Mouse (Mus musculus) embryonic facial prominence, embryonic 11.5 days (tissue): ENCODE measurements around the gene Fam189b. TPM values are rescaled to one million over a fixed set of nuclear protein-coding genes. Genes with fewer than 3 reads are reported as not detected.

Source experiments
- ATAC-seq: fragments of 200-750 bp; cut with Nextera tagmentation; replicated peaks from 2 replicates; pipeline ENCODE4 v1.8.0; 2017; ENCODE audit warnings: low read depth; ENCODE audit not compliant: insufficient number of reproducible peaks, low FRiP score, low TSS enrichment
- DNase-seq: peaks from one replicate; pipeline ENCODE4 v3.0.0-alpha.2; 2015; ENCODE audit warnings: low spot score
- H3K27ac ChIP-seq: fragments of 300-500 bp; sonication (generic); replicated peaks from 2 replicates; pipeline ENCODE4 v1.5.1; 2014; ENCODE audit warnings: mild to moderate bottlenecking, low read depth, low read length, control low read depth
- H3K27me3 ChIP-seq: fragments of 300-500 bp; sonication (generic); 2 replicates; pipeline ENCODE4 v1.6.1; 2014; ENCODE audit warnings: mild to moderate bottlenecking, low read length, moderate library complexity, mixed read lengths; ENCODE audit not compliant: control insufficient read depth, insufficient read depth
- H3K36me3 ChIP-seq: fragments of 300-500 bp; sonication (generic); replicated peaks from 2 replicates; pipeline ENCODE4 v1.6.1; 2014; ENCODE audit warnings: low read depth, mild to moderate bottlenecking, low read length, moderate library complexity, mixed read lengths; ENCODE audit not compliant: control insufficient read depth, insufficient read depth
- H3K4me1 ChIP-seq: fragments of 300-500 bp; sonication (generic); 2 replicates; pipeline ENCODE4 v1.6.1; 2014; ENCODE audit warnings: low read length, mixed read lengths; ENCODE audit not compliant: control insufficient read depth, insufficient read depth
- H3K4me2 ChIP-seq: fragments of 300-500 bp; sonication (generic); 2 replicates; pipeline ENCODE4 v1.6.1; 2014; ENCODE audit warnings: low read depth, mild to moderate bottlenecking, control low read depth, low read length, moderate library complexity
- H3K4me3 ChIP-seq: fragments of 300-500 bp; sonication (generic); 2 replicates; pipeline ENCODE4 v1.5.1; 2014; ENCODE audit warnings: low read depth, low read length, control low read depth
- H3K9ac ChIP-seq: fragments of 300-500 bp; sonication (generic); replicated peaks from 2 replicates; pipeline ENCODE4 v1.6.1; 2014; ENCODE audit warnings: mild to moderate bottlenecking, control low read depth, low read length
- H3K9me3 ChIP-seq: fragments of 300-500 bp; sonication (generic); replicated peaks from 2 replicates; pipeline ENCODE4 v1.6.1; 2016; ENCODE audit warnings: mild to moderate bottlenecking, low read length, inconsistent platforms, mixed read lengths; ENCODE audit not compliant: control insufficient read depth
- WGBS: fragments of 180-500 bp; shearing (Covaris S2); extraction: QIAGEN DNeasy Blood & Tissue Kit; methylation state at CpG from one replicate; pipeline ENCODE4 v1.1.7; 2014; 5-methylcytosine and 5-hydroxymethylcytosine counted together
- polyA plus RNA-seq: library from polyadenylated mRNA; unstranded; fragments of >200 nt; fragmentation: Nextera tagmentation; extraction: Ambion mirVana; gene quantifications from 2 replicates; pipeline ENCODE4 v1.2.1, GENCODE M21; 2014

Fam189b gene
- polyA plus RNA-seq, 1 experiment from 2014 or later = 15.3 TPM

GRCm38 (mm10) chr3:89218271-89218670 lies 35.3 kb downstream of the Fam189b start:
- Histone ChIP-seq H3K36me3 (no peaks in the 10 kb centered on the region; the same call in 1 of the 2 replicates), H3K4me3 (no peak overlapping the region), H3K27ac (no peak overlapping the region), H3K4me2 (no peak overlapping the region), H3K27me3 (no peaks in the 10 kb centered on the region), H3K4me1 (peaks cover 3% of the 10 kb centered on the region), H3K9me3 (no peaks in the 10 kb centered on the region), H3K9ac (no peak overlapping the region)
- no peak for ATAC-seq
- WGBS = 86% methylated on average over 1 of the region's 1 CpGs
- no peak for DNase-seq

- Histone ChIP-seq H3K4me2 (no peak overlapping the region), H3K4me3 (no peak overlapping the region), H3K27ac (no peak overlapping the region), H3K27me3 (no peaks in the 10 kb centered on the region), H3K9ac (no peak overlapping the region), H3K4me1 (peaks cover 3% of the 10 kb centered on the region), H3K9me3 (no peaks in the 10 kb centered on the region), H3K36me3 (no peaks in the 10 kb centered on the region; the same call in 1 of the 2 replicates)
- 44% methylated on average over 8 of the region's 8 CpGs for WGBS
- no peak for DNase-seq
- no peak for ATAC-seq
These were observed 36.6 kb downstream of the Fam189b start for GRCm38 (mm10) chr3:89219546-89219945.

DNA sequence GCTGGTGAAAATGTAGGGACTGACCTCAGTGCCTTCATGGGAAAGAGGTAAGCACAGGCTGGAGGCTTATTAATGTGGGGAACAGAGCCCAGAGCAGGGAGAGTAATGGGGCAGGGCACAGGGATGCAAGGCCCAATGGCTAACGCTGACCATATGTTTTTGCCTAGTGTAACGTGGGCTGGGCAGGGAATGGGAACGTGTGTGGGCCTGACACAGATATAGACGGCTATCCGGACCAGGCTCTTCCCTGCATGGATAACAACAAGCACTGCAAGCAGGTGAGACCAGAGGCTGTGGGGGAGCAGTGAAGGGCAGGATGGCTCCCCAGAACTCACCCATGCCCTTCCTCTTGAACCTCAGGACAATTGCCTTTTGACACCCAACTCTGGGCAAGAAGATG lies 38.2 kb downstream of the Fam189b start:
- Histone ChIP-seq H3K27ac (no peak overlapping the region), H3K36me3 (no peaks in the 10 kb centered on the region; the same call in 1 of the 2 replicates), H3K4me2 (no peak overlapping the region), H3K9me3 (no peaks in the 10 kb centered on the region), H3K9ac (no peak overlapping the region), H3K27me3 (no peaks in the 10 kb centered on the region), H3K4me3 (no peak overlapping the region), H3K4me1 (no peaks in the 10 kb centered on the region; the same call in 1 of the 2 replicates)
- DNase-seq = no peak
- WGBS = 65% methylated on average over 5 of the region's 5 CpGs
- no peak for ATAC-seq

GRCm38 (mm10) chr3:89224796-89225195 lies 41.9 kb downstream of the Fam189b start:
- no peaks in the 10 kb centered on the region for H3K9me3 ChIP-seq
- H3K9ac ChIP-seq = peak overlapping the region; percentile 54; the same call in 1 of the 2 replicates
- 72% methylated on average over 11 of the region's 11 CpGs for WGBS
- H3K4me1 ChIP-seq = peaks cover 6% of the 10 kb centered on the region
- H3K4me3 ChIP-seq = peak overlapping the region; percentile 52; the same call in 1 of the 2 replicates
- DNase-seq (no peak), ATAC-seq (no peak)
- peak overlapping the region; percentile 39 for H3K4me2 ChIP-seq
- peak overlapping the region; percentile 20; the same call in 1 of the 2 replicates for H3K27ac ChIP-seq
- H3K36me3 ChIP-seq = no peaks in the 10 kb centered on the region; the same call in 1 of the 2 replicates
- H3K27me3 ChIP-seq = no peaks in the 10 kb centered on the region

DNA sequence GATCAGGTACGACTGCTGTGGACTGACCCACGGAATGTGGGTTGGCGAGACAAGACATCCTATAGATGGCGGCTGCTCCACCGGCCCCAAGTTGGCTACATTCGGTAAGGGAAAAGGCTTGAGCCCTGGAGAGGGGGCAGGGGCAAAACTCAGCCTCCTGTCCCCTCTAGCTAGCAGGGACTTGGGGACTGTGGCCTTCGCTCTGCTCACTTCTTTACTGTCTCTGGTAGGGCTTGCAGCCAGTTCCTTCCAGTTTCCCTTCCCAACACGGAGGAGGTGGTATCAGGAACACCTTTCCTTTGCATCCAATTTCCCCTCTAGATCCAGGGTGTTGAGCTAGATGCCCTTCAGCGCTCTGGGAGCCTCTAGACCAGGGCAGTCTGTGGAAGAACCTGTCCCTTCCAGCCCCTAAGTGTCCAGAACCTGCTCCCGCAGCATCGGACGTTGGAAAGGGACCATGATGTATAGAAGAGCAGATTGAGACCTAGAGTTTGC lies 42.4 kb downstream of the Fam189b start:
- no peaks in the 10 kb centered on the region; the same call in 1 of the 2 replicates for H3K36me3 ChIP-seq

DNA sequence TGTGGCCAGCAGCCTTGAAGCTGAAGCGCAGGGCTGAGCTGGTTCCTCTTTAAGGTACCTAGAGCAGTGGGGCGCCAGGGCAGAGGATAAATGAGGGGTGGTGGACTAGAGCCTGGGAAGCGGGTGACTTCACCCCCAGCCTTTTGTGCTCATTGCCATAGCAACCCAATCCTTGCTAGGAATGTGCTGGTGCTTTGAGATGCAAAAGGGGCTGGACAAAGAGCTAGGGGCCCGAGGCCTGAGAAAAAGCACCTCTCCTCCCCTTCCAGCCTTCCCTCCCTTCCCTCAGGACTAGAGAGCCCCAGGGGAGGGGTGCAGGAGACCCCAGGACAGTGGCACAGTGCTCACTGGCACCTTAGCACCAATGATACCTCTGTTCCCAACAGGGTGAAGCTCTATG lies 43.0 kb downstream of the Fam189b start:
- peak overlapping the region; percentile 72 for H3K9ac ChIP-seq
- no peaks in the 10 kb centered on the region; the same call in 1 of the 2 replicates for H3K36me3 ChIP-seq
- DNase-seq (peak; percentile 71), ATAC-seq (peak; percentile 53)
- H3K4me1 ChIP-seq = peaks cover 6% of the 10 kb centered on the region
- H3K4me3 ChIP-seq = peak overlapping the region; percentile 52
- H3K27me3 ChIP-seq = peaks cover 2% of the 10 kb centered on the region; the same call in 1 of the 2 replicates
- H3K27ac ChIP-seq = 0 out of 2 replicates have a peak overlapping the region, but pooled peaks have one; percentile 3
- no peaks in the 10 kb centered on the region for H3K9me3 ChIP-seq
- H3K4me2 ChIP-seq = peak overlapping the region; percentile 39
- 38% methylated on average over 4 of the region's 4 CpGs for WGBS

More for the DNA sequence above, 42.4 kb downstream of the Fam189b start:
- DNase-seq (no peak), ATAC-seq (no peak)
- H3K4me3 ChIP-seq = peak overlapping the region; percentile 52
- H3K27ac ChIP-seq = peak overlapping the region; percentile 20; the same call in 1 of the 2 replicates
- H3K27me3 ChIP-seq = peaks cover under 1% of the 10 kb centered on the region; the same call in 1 of the 2 replicates
- peak overlapping the region; percentile 39 for H3K4me2 ChIP-seq
- WGBS = 45% methylated on average over 12 of the region's 12 CpGs
- H3K9me3 ChIP-seq = no peaks in the 10 kb centered on the region
- H3K9ac ChIP-seq = peak overlapping the region; percentile 54
- H3K4me1 ChIP-seq = peaks cover 6% of the 10 kb centered on the region

DNA sequence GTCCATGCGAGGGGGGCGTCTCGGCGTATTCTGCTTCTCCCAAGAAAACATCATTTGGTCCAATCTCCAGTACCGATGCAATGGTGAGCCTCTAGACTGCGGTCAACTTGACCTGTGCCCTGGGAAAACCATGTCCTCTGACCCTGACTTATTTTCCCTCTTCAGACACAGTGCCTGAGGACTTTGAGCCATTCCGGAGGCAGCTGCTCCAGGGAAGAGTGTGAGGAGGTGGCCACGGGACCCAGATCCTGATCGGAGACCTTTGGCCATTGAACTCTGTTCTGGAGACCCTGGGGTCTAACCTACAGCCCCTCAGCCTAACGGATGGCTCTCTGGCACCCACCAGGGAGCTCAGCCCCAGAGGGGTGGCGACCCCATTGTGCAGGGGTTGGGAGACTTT lies 43.4 kb downstream of the Fam189b start:
- 15% methylated on average over 11 of the region's 11 CpGs for WGBS
- H3K4me1 ChIP-seq = peaks cover 6% of the 10 kb centered on the region
- H3K27me3 ChIP-seq = peaks cover 2% of the 10 kb centered on the region; the same call in 1 of the 2 replicates
- H3K36me3 ChIP-seq = no peaks in the 10 kb centered on the region; the same call in 1 of the 2 replicates
- no peaks in the 10 kb centered on the region for H3K9me3 ChIP-seq
- peak overlapping the region; percentile 3; the same call in 1 of the 2 replicates for H3K27ac ChIP-seq
- DNase-seq (no peak), ATAC-seq (no peak)
- H3K9ac ChIP-seq = peak overlapping the region; percentile 72
- H3K4me2 ChIP-seq = peak overlapping the region; percentile 90
- H3K4me3 ChIP-seq = peak overlapping the region; percentile 52

DNA sequence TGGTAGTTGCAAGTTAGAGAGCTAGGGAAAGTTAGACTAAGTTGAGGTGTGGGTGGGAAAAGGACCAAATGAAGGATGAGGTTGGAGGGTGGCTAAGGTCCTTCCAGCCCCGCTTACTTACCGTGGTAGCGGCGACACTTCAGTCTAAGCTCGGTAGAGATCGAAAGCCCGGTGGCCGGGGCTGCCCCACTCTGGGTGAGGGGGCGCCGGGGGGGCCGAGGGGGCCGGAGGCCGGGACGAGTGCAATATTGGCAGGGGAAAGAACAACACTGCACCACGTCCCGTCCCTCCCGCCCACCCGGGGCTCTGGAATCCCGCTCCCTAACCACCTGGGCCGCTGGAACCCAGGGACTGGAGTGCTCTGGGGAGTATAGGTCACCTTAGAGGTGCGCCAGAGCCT lies 44.0 kb downstream of the Fam189b start, which contains the start of gene Mtx1:
Gene Mtx1 (minus strand): TSS at position 189 of the 400 bp plus-strand sequence.
- H3K4me2 ChIP-seq = peak within 1 kb of the TSS; percentile 90
- H3K27me3 ChIP-seq = peaks cover 2% of the 10 kb centered on the region; the same call in 1 of the 2 replicates
- H3K9me3 ChIP-seq = no peaks in the 10 kb centered on the region
- peak within 1 kb of the TSS; percentile 72 for H3K9ac ChIP-seq
- no peaks in the 10 kb centered on the region; the same call in 1 of the 2 replicates for H3K36me3 ChIP-seq
- H3K27ac ChIP-seq = peak within 1 kb of the TSS; percentile 59
- peak within 1 kb of the TSS; percentile 52 for H3K4me3 ChIP-seq
- 2% methylated on average over 21 of the region's 21 CpGs for WGBS
- ATAC-seq = peak; percentile 8
- peaks cover 6% of the 10 kb centered on the region for H3K4me1 ChIP-seq
- no peak for DNase-seq
